Mouse (Mus musculus) neural tube, embryonic 15.5 days (tissue): Measurements from ENCODE around the gene Obsl1. TPM values are rescaled to one million over a fixed set of nuclear protein-coding genes. Genes with fewer than 3 reads are reported as not detected.

Experiments used
- ATAC-seq: fragments of 200-750 bp; cut with Nextera tagmentation; 2 replicates; pipeline ENCODE4 v1.8.0; 2017; ENCODE audit warnings: mild to moderate bottlenecking, moderate TSS enrichment, moderate library complexity; ENCODE audit not compliant: low FRiP score
- H3K27ac ChIP-seq: fragments of 300-500 bp; sonication (generic); replicated peaks from 2 replicates; pipeline ENCODE4 v1.5.1; 2015; ENCODE audit warnings: mild to moderate bottlenecking, inconsistent platforms
- H3K27me3 ChIP-seq: fragments of 300-500 bp; sonication (generic); replicated peaks from 2 replicates; pipeline ENCODE4 v1.6.1; 2015; ENCODE audit warnings: inconsistent platforms
- H3K36me3 ChIP-seq: fragments of 300-500 bp; sonication (generic); 2 replicates; pipeline ENCODE4 v1.6.1; 2015; ENCODE audit warnings: inconsistent platforms
- H3K4me1 ChIP-seq: fragments of 300-500 bp; sonication (generic); 2 replicates; pipeline ENCODE4 v1.6.1; 2015; ENCODE audit warnings: inconsistent platforms
- H3K4me2 ChIP-seq: fragments of 300-500 bp; sonication (generic); 2 replicates; pipeline ENCODE4 v1.6.1; 2015; ENCODE audit warnings: inconsistent platforms, mild to moderate bottlenecking, moderate library complexity
- H3K4me3 ChIP-seq: fragments of 300-500 bp; sonication (generic); replicated peaks from 2 replicates; pipeline ENCODE4 v1.5.1; 2015; ENCODE audit warnings: mild to moderate bottlenecking, inconsistent platforms
- H3K9ac ChIP-seq: fragments of 300-500 bp; sonication (generic); replicated peaks from 2 replicates; pipeline ENCODE4 v1.6.1; 2015; ENCODE audit warnings: mild to moderate bottlenecking, inconsistent platforms
- H3K9me3 ChIP-seq: fragments of 300-500 bp; sonication (generic); replicated peaks from 2 replicates; pipeline ENCODE4 v1.6.1; 2016; ENCODE audit warnings: inconsistent platforms
- WGBS: fragments of 180-500 bp; shearing (Covaris S2); methylation state at CpG from one replicate; pipeline ENCODE4 v1.1.7; 2015; ENCODE audit warnings: mixed read lengths; 5-methylcytosine and 5-hydroxymethylcytosine counted together
- polyA plus RNA-seq: library from polyadenylated mRNA; unstranded; fragments of >200 nt; fragmentation: Nextera tagmentation; extraction: Ambion mirVana; gene quantifications from 2 replicates; pipeline ENCODE4 v1.2.1, GENCODE M21; 2015

Gene Obsl1
- polyA plus RNA-seq, 1 experiment from 2014 or later = 33.1 TPM

- H3K27ac ChIP-seq = peak overlapping the region; percentile 86
- peaks cover 28% of the 10 kb centered on the region for H3K27me3 ChIP-seq
- H3K4me2 ChIP-seq = peak overlapping the region; percentile 91
- H3K9ac ChIP-seq = peak overlapping the region; percentile 64
- H3K9me3 ChIP-seq = no peaks in the 10 kb centered on the region
- H3K4me1 ChIP-seq = peaks cover 55% of the 10 kb centered on the region
- no peak for ATAC-seq
- peaks cover 39% of the 10 kb centered on the region for H3K36me3 ChIP-seq
- peak overlapping the region; percentile 61 for H3K4me3 ChIP-seq
- under 1% methylated on average over 24 of the region's 24 CpGs for WGBS
Observed at GRCm38 (mm10) chr1:75479635-75479989, 26.6 kb downstream of the Obsl1 start.

GRCm38 (mm10) chr1:75478916-75479634 lies 27.2 kb downstream of the Obsl1 start, which contains the start of the genes Chpf and Tmem198:
Chpf (minus strand) TSS chr1:75479307.
Tmem198 (plus strand) TSS chr1:75479532.
- H3K27ac ChIP-seq = peak within 1 kb of the TSS; percentile 86
- H3K9me3 ChIP-seq = no peaks in the 10 kb centered on the region
- H3K9ac ChIP-seq = peak within 1 kb of the TSS; percentile 64
- H3K27me3 ChIP-seq = peaks cover 22% of the 10 kb centered on the region
- ATAC-seq = peak; percentile 91
- H3K4me2 ChIP-seq = peak within 1 kb of the TSS; percentile 91
- H3K4me3 ChIP-seq = peak within 1 kb of the TSS; percentile 61
- WGBS = under 1% methylated on average over 63 of the region's 76 CpGs
- H3K36me3 ChIP-seq = peaks cover 38% of the 10 kb centered on the region
- peaks cover 59% of the 10 kb centered on the region for H3K4me1 ChIP-seq

- peak overlapping the region; percentile 64 for H3K9ac ChIP-seq
- H3K4me1 ChIP-seq = peaks cover 65% of the 10 kb centered on the region
- peak overlapping the region; percentile 91 for H3K4me2 ChIP-seq
- ATAC-seq = peak; percentile 22; the same call in 1 of the 2 replicates
- WGBS = under 1% methylated on average over 21 of the region's 25 CpGs
- H3K27me3 ChIP-seq = peaks cover 17% of the 10 kb centered on the region
- H3K27ac ChIP-seq = peak overlapping the region; percentile 86
- H3K36me3 ChIP-seq = peaks cover 42% of the 10 kb centered on the region
- no peaks in the 10 kb centered on the region for H3K9me3 ChIP-seq
- peak overlapping the region; percentile 61 for H3K4me3 ChIP-seq
Observed at GRCm38 (mm10) chr1:75478497-75478896, 27.8 kb downstream of the Obsl1 start.

- 46% methylated on average over 3 of the region's 3 CpGs for WGBS
- ATAC-seq = no peak
- peaks cover 65% of the 10 kb centered on the region for H3K4me1 ChIP-seq
- peaks cover 43% of the 10 kb centered on the region for H3K36me3 ChIP-seq
- H3K4me2 ChIP-seq = peak overlapping the region; percentile 91
- peak overlapping the region; percentile 64 for H3K9ac ChIP-seq
- H3K4me3 ChIP-seq = peak overlapping the region; percentile 61
- no peaks in the 10 kb centered on the region for H3K9me3 ChIP-seq
- peaks cover 11% of the 10 kb centered on the region for H3K27me3 ChIP-seq
- H3K27ac ChIP-seq = no peak overlapping the region; the same call in 1 of the 2 replicates
Observed at GRCm38 (mm10) chr1:75477966-75478290, 28.3 kb downstream of the Obsl1 start.

- peak overlapping the region; percentile 91 for H3K4me2 ChIP-seq
- peaks cover 6% of the 10 kb centered on the region for H3K27me3 ChIP-seq
- no peaks in the 10 kb centered on the region for H3K9me3 ChIP-seq
- H3K36me3 ChIP-seq = peaks cover 43% of the 10 kb centered on the region
- 12% methylated on average over 35 of the region's 35 CpGs for WGBS
- peak overlapping the region; percentile 64; the same call in 1 of the 2 replicates for H3K9ac ChIP-seq
- peaks cover 61% of the 10 kb centered on the region for H3K4me1 ChIP-seq
- H3K4me3 ChIP-seq = peak overlapping the region; percentile 61
- no peak for ATAC-seq
- H3K27ac ChIP-seq = peak overlapping the region; percentile 45; the same call in 1 of the 2 replicates
Observed at GRCm38 (mm10) chr1:75477264-75477965, 28.8 kb downstream of the Obsl1 start.

GRCm38 (mm10) chr1:75476441-75476840 lies 29.8 kb downstream of the Obsl1 start:
- Histone ChIP-seq H3K27me3 (no peaks in the 10 kb centered on the region; the same call in 1 of the 2 replicates), H3K27ac (no peak overlapping the region), H3K4me2 (no peak overlapping the region), H3K4me3 (no peak overlapping the region), H3K4me1 (peaks cover 53% of the 10 kb centered on the region), H3K9me3 (no peaks in the 10 kb centered on the region), H3K9ac (no peak overlapping the region), H3K36me3 (peaks cover 47% of the 10 kb centered on the region)
- WGBS = 96% methylated on average over 11 of the region's 11 CpGs
- no peak for ATAC-seq

GRCm38 (mm10) chr1:75469287-75469825 lies 36.9 kb downstream of the Obsl1 start:
- Histone ChIP-seq H3K27ac (no peak overlapping the region), H3K4me1 (peaks cover 20% of the 10 kb centered on the region), H3K4me3 (no peak overlapping the region), H3K27me3 (peaks cover 12% of the 10 kb centered on the region; the same call in 1 of the 2 replicates), H3K9ac (no peak overlapping the region), H3K4me2 (no peak overlapping the region), H3K9me3 (no peaks in the 10 kb centered on the region), H3K36me3 (peaks cover 22% of the 10 kb centered on the region)
- WGBS = 76% methylated on average over 17 of the region's 17 CpGs
- ATAC-seq = no peak

- peaks cover 16% of the 10 kb centered on the region; the same call in 1 of the 2 replicates for H3K27me3 ChIP-seq
- peaks cover 3% of the 10 kb centered on the region for H3K36me3 ChIP-seq
- no peak overlapping the region for H3K9ac ChIP-seq
- H3K27ac ChIP-seq = peak overlapping the region; percentile 46
- H3K4me1 ChIP-seq = peaks cover 12% of the 10 kb centered on the region
- H3K9me3 ChIP-seq = no peaks in the 10 kb centered on the region
- H3K4me3 ChIP-seq = no peak overlapping the region
- ATAC-seq = peak; percentile 79
- H3K4me2 ChIP-seq = peak overlapping the region; percentile 31
- 8% methylated on average over 14 of the region's 14 CpGs for WGBS
Observed at GRCm38 (mm10) chr1:75467215-75467927, 38.9 kb downstream of the Obsl1 start.

- ATAC-seq = no peak
- no peak overlapping the region for H3K27ac ChIP-seq
Observed at GRCm38 (mm10) chr1:75463652-75464204, 42.5 kb downstream of the Obsl1 start.

GRCm38 (mm10) chr1:75462636-75463035 lies 43.6 kb downstream of the Obsl1 start:
- no peak overlapping the region for H3K27ac ChIP-seq
- 15% methylated on average over 1 of the region's 1 CpGs for WGBS

More at GRCm38 (mm10) chr1:75463652-75464204, 42.5 kb downstream of the Obsl1 start:
- no peak overlapping the region for H3K9ac ChIP-seq
- no peaks in the 10 kb centered on the region for H3K36me3 ChIP-seq
- peaks cover 13% of the 10 kb centered on the region; the same call in 1 of the 2 replicates for H3K27me3 ChIP-seq
- H3K4me2 ChIP-seq = no peak overlapping the region
- no peaks in the 10 kb centered on the region for H3K9me3 ChIP-seq
- 85% methylated on average over 5 of the region's 5 CpGs for WGBS
- H3K4me1 ChIP-seq = peaks cover 21% of the 10 kb centered on the region
- H3K4me3 ChIP-seq = no peak overlapping the region

GRCm38 (mm10) chr1:75460297-75460696 lies 46.0 kb downstream of the Obsl1 start:
- Histone ChIP-seq H3K4me1 (peaks cover 44% of the 10 kb centered on the region), H3K4me2 (no peak overlapping the region), H3K27me3 (0 out of 2 replicates have a peak, but pooled peaks cover 9% of the 10 kb centered on the region), H3K36me3 (no peaks in the 10 kb centered on the region), H3K4me3 (no peak overlapping the region), H3K9me3 (no peaks in the 10 kb centered on the region), H3K9ac (no peak overlapping the region), H3K27ac (no peak overlapping the region)
- 70% methylated on average over 7 of the region's 7 CpGs for WGBS
- no peak for ATAC-seq

More at GRCm38 (mm10) chr1:75462636-75463035, 43.6 kb downstream of the Obsl1 start:
- Histone ChIP-seq H3K4me1 (peaks cover 30% of the 10 kb centered on the region), H3K27me3 (peaks cover 9% of the 10 kb centered on the region; the same call in 1 of the 2 replicates), H3K4me2 (no peak overlapping the region), H3K9ac (no peak overlapping the region), H3K4me3 (no peak overlapping the region), H3K9me3 (no peaks in the 10 kb centered on the region), H3K36me3 (no peaks in the 10 kb centered on the region)
- ATAC-seq = no peak
